Mouse (Mus musculus): ENCODE measurements at regions not wholly inside any gene's neighbourhood (a gene's known extent, or its start where the extent isn't known, plus 50 kb on each side); places are given as distances from the start of the nearest gene placed in this dataset.

DNA sequence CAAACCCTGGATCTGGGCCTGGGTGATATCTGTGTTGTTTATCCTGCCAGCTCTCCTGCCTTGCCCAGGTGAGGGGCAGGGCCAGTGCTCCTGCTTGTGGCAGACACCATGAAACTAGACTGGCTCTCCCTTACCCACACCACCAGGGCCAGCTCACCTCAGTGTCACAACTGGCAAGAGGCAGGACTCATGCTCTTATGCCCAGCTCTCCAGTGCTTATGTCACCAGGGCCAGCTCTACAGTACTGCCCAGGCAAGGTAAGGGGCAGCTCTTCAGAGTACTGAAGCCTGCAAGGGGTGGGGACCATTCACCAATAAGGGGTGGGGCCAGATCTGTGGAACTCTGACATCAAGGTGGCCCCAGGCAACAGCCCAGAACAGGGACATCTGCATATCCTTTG is 52.7 kb upstream of the Kiz start:
- Histone ChIP-seq H3K9me3 (peaks cover 5% of the 10 kb centered on the region; the same call in 1 of the 2 replicates), H3K27me3 (no peaks in the 10 kb centered on the region), H3K36me3 (no peaks in the 10 kb centered on the region), H3K4me1 (replicated peaks) (no peaks in the 10 kb centered on the region), H3K4me2 (no peak overlapping the region), H3K27ac (replicated peaks) (no peak overlapping the region), H3K4me3 (no peak overlapping the region), H3K9ac (no peak overlapping the region)
- no peak for ATAC-seq (ENCODE audit: low read depth)
